Mouse (Mus musculus): Measurements from ENCODE around the gene Rgs1. TPM values are rescaled to one million over a fixed set of nuclear protein-coding genes. Genes with fewer than 3 reads are reported as not detected.

Gene Rgs1
- polyA plus RNA-seq, 1 experiment from 2014 or later: not detected

- ATAC-seq: no peak
Observed at GRCm38 (mm10) chr1:144204766-144205165, 44.3 kb downstream of the Rgs1 start.

GRCm38 (mm10) chr1:144202939-144203338 is 46.1 kb downstream of the Rgs1 start:
- no peak for ATAC-seq
- WGBS: 90% methylated on average over 4 of the region's 4 CpGs

More at GRCm38 (mm10) chr1:144204766-144205165, 44.3 kb downstream of the Rgs1 start:
- Histone ChIP-seq H3K27me3 (ENCODE audit: control insufficient read depth, insufficient read depth, low read depth, low read length) (no peaks in the 10 kb centered on the region), H3K4me3 (ENCODE audit: low read depth, low read length) (no peak overlapping the region), H3K27ac (ENCODE audit: low read length) (no peak overlapping the region), H3K4me1 (ENCODE audit: control insufficient read depth, insufficient read depth, low read length) (no peaks in the 10 kb centered on the region), H3K9ac (ENCODE audit: low read depth, low read length) (no peak overlapping the region), H3K36me3 (ENCODE audit: control insufficient read depth, insufficient read depth, low read length) (no peaks in the 10 kb centered on the region), H3K9me3 (replicated peaks; ENCODE audit: control insufficient read depth, low read length, poor library complexity, severe bottlenecking) (no peaks in the 10 kb centered on the region), H3K4me2 (ENCODE audit: low read length) (no peak overlapping the region)
- 92% methylated on average over 2 of the region's 2 CpGs for WGBS

GRCm38 (mm10) chr1:144200496-144200895 is 48.5 kb downstream of the Rgs1 start:
- Histone ChIP-seq H3K4me2 (ENCODE audit: low read length) (no peak overlapping the region), H3K9me3 (replicated peaks; ENCODE audit: control insufficient read depth, low read length, poor library complexity, severe bottlenecking) (no peaks in the 10 kb centered on the region), H3K27me3 (ENCODE audit: control insufficient read depth, insufficient read depth, low read depth, low read length) (no peaks in the 10 kb centered on the region), H3K27ac (ENCODE audit: low read length) (no peak overlapping the region), H3K4me3 (ENCODE audit: low read depth, low read length) (no peak overlapping the region), H3K36me3 (ENCODE audit: control insufficient read depth, insufficient read depth, low read length) (no peaks in the 10 kb centered on the region), H3K4me1 (ENCODE audit: control insufficient read depth, insufficient read depth, low read length) (no peaks in the 10 kb centered on the region), H3K9ac (ENCODE audit: low read depth, low read length) (no peak overlapping the region)
- no peak for ATAC-seq
- WGBS: 74% methylated on average over 2 of the region's 2 CpGs

More at GRCm38 (mm10) chr1:144202939-144203338, 46.1 kb downstream of the Rgs1 start:
- Histone ChIP-seq H3K9me3 (replicated peaks; ENCODE audit: control insufficient read depth, low read length, poor library complexity, severe bottlenecking) (no peaks in the 10 kb centered on the region), H3K27me3 (ENCODE audit: control insufficient read depth, insufficient read depth, low read depth, low read length) (no peaks in the 10 kb centered on the region), H3K4me3 (ENCODE audit: low read depth, low read length) (no peak overlapping the region), H3K4me2 (ENCODE audit: low read length) (no peak overlapping the region), H3K4me1 (ENCODE audit: control insufficient read depth, insufficient read depth, low read length) (no peaks in the 10 kb centered on the region), H3K27ac (ENCODE audit: low read length) (no peak overlapping the region), H3K36me3 (ENCODE audit: control insufficient read depth, insufficient read depth, low read length) (no peaks in the 10 kb centered on the region), H3K9ac (ENCODE audit: low read depth, low read length) (no peak overlapping the region)

GRCm38 (mm10) chr1:144199538-144199937 is 49.5 kb downstream of the Rgs1 start:
- Histone ChIP-seq H3K4me2 (ENCODE audit: low read length) (no peak overlapping the region), H3K36me3 (ENCODE audit: control insufficient read depth, insufficient read depth, low read length) (no peaks in the 10 kb centered on the region), H3K9ac (ENCODE audit: low read depth, low read length) (no peak overlapping the region), H3K4me1 (ENCODE audit: control insufficient read depth, insufficient read depth, low read length) (no peaks in the 10 kb centered on the region), H3K27me3 (ENCODE audit: control insufficient read depth, insufficient read depth, low read depth, low read length) (no peaks in the 10 kb centered on the region), H3K27ac (ENCODE audit: low read length) (no peak overlapping the region), H3K9me3 (replicated peaks; ENCODE audit: control insufficient read depth, low read length, poor library complexity, severe bottlenecking) (no peaks in the 10 kb centered on the region), H3K4me3 (ENCODE audit: low read depth, low read length) (no peak overlapping the region)
- whole genome bisulfite sequencing: 79% methylated on average over 1 of the region's 1 CpGs
- no peak for ATAC-seq

- H3K4me3 ChIP-seq (ENCODE audit: low read depth, low read length): no peak overlapping the region
- H3K9ac ChIP-seq (ENCODE audit: low read depth, low read length): no peak overlapping the region
- H3K27ac ChIP-seq (ENCODE audit: low read length): no peak overlapping the region
- no peak overlapping the region for H3K4me2 ChIP-seq (ENCODE audit: low read length)
- ATAC-seq: no peak
- H3K9me3 ChIP-seq (replicated peaks; ENCODE audit: control insufficient read depth, low read length, poor library complexity, severe bottlenecking): no peaks in the 10 kb centered on the region
- 32% methylated on average over 3 of the region's 3 CpGs for WGBS
- H3K36me3 ChIP-seq (ENCODE audit: control insufficient read depth, insufficient read depth, low read length): no peaks in the 10 kb centered on the region
- no peaks in the 10 kb centered on the region for H3K27me3 ChIP-seq (ENCODE audit: control insufficient read depth, insufficient read depth, low read depth, low read length)
- no peaks in the 10 kb centered on the region for H3K4me1 ChIP-seq (ENCODE audit: control insufficient read depth, insufficient read depth, low read length)
Observed at GRCm38 (mm10) chr1:144197684-144198083, 51.4 kb downstream of the Rgs1 start.

Other genes with a start within 250 kb of the Rgs1 start
- 133 and 147 TPM in 2 replicates for gene Rgs2, start 245.1 kb downstream of the Rgs1 start, polyA plus RNA-seq (2015; fragmentation: Nextera tagmentation; extraction: Ambion mirVana)
- gene Rgs13, start 71.9 kb downstream of the Rgs1 start, polyA plus RNA-seq (2015; fragmentation: Nextera tagmentation; extraction: Ambion mirVana): 0.79 and 1.5 TPM in 2 replicates